Mouse (Mus musculus) brain, embryonic 14.5 days (tissue): ENCODE data around the gene Col4a1.

Experiments used
- CTCF ChIP-seq: fragments of 200-500 bp; IDR thresholded peaks from 2 replicates; pipeline ENCODE4 v1.5.1; 2012; ENCODE audit warnings: inconsistent platforms, mild to moderate bottlenecking, moderate library complexity, borderline replicate concordance; ENCODE audit not compliant: insufficient read depth, insufficient read length; ENCODE audit errors: extremely low read depth
- POLR2A ChIP-seq: fragments of 200-500 bp; IDR thresholded peaks from 2 replicates; pipeline ENCODE4 v1.6.1; 2012; ENCODE audit warnings: mild to moderate bottlenecking, inconsistent platforms, borderline replicate concordance; ENCODE audit not compliant: poor library complexity, insufficient read depth, insufficient read length, severe bottlenecking; ENCODE audit errors: extremely low read depth

- no peak for TF ChIP-seq CTCF
- TF ChIP-seq POLR2A, result no peak
Measured at GRCm38 (mm10) chr8:11344459-11344858, 31.8 kb upstream of the Col4a1 start.
